Mouse (Mus musculus) splenic B cell, adult 2 months (primary cell): ENCODE data around the gene Sparc.

Experiments used
- DNase-seq: peaks from one replicate; pipeline ENCODE4 v3.0.0-alpha.2; 2011; ENCODE audit warnings: low read depth, low spot score
- H3K27me3 ChIP-seq: 2 replicates; pipeline ENCODE4 v1.6.1; 2012; ENCODE audit warnings: mild to moderate bottlenecking, low read length, moderate library complexity, mixed read lengths; ENCODE audit not compliant: control insufficient read depth, poor library complexity, insufficient read depth, severe bottlenecking
- H3K36me3 ChIP-seq: 2 replicates; pipeline ENCODE4 v1.6.1; 2012; ENCODE audit warnings: mild to moderate bottlenecking, low read length, moderate library complexity, mixed read lengths; ENCODE audit not compliant: control insufficient read depth, poor library complexity, insufficient read depth, severe bottlenecking

Sparc gene

DNA sequence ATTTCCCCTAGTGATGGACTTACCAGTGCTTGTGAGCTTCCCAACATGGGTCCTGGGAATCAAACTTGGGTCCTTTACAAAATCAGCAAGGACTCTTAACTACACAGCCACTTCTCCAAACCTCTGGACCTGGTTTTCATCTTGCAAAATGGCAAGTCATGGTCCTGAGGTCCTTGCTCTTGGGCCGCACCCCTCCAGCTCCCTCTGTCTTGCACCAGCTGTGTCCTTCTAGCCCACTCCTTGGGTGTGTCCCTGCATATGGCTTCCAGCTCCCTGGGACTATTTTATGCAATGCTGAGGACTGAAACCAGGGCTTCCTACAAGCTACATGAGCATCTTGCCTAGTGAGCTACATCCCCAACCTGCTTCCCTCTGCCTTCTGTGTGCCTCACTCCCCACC, at the start of gene Sparc:
TSS of gene Sparc (minus strand) at position 206 of the 400 bp plus-strand sequence.
- H3K36me3 ChIP-seq, result no peaks in the 10 kb centered on the region
- no peak for DNase-seq
- no peaks in the 10 kb centered on the region for H3K27me3 ChIP-seq

DNA sequence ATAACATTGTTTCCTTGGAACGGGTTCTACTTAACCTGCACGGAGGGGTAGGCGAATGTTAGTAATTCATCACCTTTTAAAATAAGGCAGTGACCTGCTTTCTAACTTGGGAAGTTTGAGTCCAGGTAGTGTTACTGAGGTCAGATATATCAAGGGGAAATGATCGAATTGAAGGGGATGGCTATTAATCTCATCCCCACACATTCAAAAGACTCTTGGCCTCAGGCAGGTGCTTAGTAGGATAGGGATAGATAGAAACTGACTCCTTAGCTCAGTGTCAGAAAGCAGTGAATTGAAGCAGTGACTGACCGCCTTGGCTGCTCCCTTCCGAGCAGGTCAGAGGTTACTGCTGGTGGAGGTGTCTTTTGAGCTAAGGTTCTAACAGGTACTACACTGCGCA, 48.5 kb upstream of the Sparc start:
- no peak for DNase-seq
- Histone ChIP-seq H3K36me3 (no peaks in the 10 kb centered on the region), H3K27me3 (no peaks in the 10 kb centered on the region)

DNA sequence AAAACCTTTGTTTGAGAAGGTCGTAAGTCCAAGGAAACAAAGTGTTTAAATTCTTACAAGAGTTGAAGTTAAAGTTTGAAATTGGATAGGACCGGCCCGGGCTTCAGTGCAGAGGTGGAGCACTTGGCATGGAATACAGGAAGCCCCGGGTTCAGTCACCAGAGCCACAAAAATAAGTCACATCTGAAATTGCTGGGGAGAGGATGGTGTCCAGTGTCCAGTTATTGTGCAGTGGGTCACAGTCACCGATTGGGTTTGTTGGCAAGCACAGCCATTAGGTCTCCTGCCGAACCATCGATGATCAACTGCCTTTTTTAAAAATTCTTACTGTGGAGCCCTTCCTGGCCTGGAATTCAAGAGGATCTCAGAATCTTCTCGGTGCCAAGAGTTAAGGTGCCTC, 47.8 kb upstream of the Sparc start:
- Histone ChIP-seq H3K27me3 (no peaks in the 10 kb centered on the region), H3K36me3 (no peaks in the 10 kb centered on the region)
- no peak for DNase-seq

DNA sequence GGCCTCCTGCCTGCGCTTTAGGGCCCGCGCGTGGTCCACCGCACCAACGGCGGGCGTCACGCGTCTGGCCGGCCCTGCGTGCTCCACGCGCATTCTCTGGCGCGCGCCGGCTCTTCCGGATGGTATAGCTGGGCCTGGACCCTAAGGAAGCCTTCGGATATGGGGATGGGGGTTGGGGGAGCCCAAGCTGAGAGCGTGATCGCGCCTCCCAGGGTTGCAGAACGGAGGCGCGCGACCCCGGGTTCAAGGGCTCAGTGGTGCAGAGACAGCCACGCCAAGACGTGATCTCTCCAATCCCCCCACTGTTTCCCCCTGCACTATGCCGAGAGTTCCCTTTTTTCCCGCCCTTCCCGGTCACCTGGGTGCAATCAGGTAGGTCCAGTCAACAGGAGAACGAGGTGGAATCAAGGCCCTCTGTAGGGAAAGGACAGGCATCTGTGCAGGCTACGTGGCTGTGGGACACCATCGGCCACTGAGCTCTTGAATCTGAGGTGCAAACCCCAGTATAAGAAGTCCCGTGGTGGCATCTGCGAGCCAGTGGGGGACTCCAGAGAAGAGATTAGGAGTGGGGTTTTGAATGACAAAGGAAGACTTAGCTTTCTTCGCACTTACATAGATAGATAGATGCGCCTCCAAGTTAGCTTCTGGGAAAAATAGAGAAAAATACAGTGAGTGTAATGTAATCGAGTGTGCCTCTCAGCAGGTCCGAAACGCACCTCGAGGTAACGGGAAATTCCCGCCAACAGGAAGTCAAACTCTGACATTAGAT, 47.1 kb upstream of the Sparc start:
- peak; percentile 58 for DNase-seq
- Histone ChIP-seq H3K27me3 (no peaks in the 10 kb centered on the region), H3K36me3 (no peaks in the 10 kb centered on the region)

DNA sequence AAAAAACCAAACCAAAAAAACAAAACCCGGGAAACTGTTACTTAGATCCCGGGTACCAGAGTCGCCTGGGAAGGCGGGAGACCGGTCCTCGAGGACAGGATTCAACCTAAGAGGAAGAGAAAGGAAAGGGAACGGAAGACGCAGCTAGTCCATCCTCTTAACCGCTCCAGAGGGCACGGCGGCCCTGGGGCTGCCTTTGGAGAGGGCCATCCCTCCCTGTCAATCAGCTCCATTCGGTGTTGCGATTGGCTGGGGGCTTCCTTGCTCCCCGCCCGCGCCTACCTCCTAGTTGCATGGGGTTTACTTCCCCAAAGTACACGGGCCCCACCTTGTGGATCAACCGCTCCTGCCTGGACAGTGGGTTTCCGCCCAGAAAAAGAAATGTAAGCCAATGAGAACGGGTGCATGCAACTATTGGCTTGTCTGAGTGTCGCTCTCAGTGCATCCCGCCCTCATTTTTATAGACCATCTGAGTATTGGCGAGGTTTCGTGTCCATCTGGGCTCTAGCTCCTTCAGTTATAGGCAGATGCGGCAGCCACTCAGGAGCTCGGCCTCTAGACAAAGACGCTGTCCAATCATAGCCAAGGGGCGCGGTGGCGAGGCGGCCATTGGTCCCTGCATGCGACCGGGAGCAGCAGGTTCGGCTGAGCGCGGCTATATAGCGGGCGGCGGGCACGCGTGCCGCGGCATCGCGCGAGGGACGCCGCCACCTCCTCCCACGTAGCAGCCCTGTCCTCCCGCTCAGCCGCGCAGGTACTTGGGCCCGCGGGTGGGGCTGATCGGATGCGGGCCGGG, 46.3 kb upstream of the Sparc start, which contains the start of gene G3bp1:
TSS of gene G3bp1 (plus strand) at position 638 of the 796 bp plus-strand sequence.
- DNase-seq, result peak; percentile 99
- H3K27me3 ChIP-seq, result no peaks in the 10 kb centered on the region
- no peaks in the 10 kb centered on the region for H3K36me3 ChIP-seq

DNA sequence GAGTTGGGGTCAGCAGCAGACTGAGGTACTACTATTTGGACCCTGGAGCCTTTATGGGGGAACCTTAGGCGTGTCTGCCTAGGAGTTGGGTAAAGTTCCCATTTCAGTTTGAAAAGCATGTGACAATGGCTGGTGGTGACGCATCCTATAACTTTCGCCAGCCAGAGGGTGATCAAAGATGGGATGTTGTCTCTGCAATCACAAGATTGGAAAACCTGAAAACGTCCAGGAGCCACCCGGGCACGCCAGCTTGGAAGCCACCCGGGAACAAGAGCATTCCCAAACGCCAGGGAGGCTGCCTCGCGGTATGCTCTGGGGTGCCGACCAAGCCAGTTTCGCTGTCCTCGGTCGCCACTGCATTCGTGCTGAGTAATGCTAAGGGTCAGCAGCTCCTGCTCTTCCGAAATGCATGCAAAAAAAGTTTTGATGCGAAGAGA, 45.6 kb upstream of the Sparc start:
- no peak for DNase-seq
- Histone ChIP-seq H3K36me3 (no peaks in the 10 kb centered on the region), H3K27me3 (no peaks in the 10 kb centered on the region)

DNA sequence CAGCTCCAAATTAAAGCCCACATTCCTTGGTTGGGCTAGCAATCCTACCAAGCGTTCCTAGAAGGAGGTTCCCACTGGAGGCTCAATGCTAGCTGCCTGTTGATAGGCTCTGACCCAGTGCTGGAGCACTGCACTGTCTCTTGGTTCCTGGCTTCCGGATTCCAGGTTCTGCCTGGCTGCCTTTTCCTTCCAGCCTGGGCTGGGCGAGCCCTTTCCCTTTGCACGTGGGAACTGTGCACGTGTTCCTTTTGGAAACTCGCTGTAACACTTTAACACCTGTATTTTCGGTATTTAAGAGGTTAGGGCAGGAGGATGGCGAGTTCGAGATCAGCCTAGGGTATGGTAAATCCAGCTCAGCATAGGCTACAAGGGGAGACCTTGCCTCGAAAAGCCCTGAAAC, 45.0 kb upstream of the Sparc start:
- Histone ChIP-seq H3K27me3 (no peaks in the 10 kb centered on the region), H3K36me3 (no peaks in the 10 kb centered on the region)
- no peak for DNase-seq

DNA sequence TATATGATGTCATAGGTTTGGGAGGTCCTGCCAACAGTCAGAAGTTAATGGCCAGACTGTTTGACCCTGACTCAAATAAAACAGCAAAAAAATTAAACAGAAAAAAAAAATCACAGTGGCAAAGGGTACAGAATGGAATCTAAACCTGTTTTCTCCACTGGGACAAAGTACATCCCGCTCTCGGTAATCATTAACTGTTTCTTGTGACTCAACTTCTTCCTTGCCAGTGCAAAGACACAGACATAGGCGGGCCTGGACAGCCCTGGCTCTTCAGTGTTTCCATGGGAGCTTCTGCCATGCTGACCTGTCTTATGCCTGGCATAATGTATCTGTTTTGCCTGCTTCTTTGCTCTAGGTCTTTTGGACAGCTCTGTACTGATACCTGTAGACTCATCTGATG, 42.2 kb upstream of the Sparc start:
- Histone ChIP-seq H3K27me3 (no peaks in the 10 kb centered on the region), H3K36me3 (no peaks in the 10 kb centered on the region)
- no peak for DNase-seq

DNA sequence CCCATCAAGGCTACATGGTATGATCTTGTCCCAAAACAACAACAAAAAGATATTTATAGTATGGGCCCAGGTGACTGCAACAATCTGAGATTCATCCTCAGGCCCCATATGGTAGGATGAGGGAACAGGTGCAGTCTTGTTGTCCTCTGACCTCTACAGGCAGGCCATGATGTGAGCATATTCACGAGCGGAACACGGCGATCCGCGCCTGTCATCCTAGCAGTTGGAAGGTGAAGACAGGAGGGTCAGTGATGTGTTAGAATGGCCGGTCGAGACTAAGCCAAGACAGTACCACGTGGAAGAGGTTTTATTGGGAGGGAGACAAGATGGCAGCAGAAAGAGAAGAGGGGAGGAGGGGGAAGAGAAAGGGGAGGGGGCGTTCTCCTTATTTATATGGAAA, 41.7 kb upstream of the Sparc start:
- Histone ChIP-seq H3K27me3 (no peaks in the 10 kb centered on the region), H3K36me3 (no peaks in the 10 kb centered on the region)
- DNase-seq, result no peak

DNA sequence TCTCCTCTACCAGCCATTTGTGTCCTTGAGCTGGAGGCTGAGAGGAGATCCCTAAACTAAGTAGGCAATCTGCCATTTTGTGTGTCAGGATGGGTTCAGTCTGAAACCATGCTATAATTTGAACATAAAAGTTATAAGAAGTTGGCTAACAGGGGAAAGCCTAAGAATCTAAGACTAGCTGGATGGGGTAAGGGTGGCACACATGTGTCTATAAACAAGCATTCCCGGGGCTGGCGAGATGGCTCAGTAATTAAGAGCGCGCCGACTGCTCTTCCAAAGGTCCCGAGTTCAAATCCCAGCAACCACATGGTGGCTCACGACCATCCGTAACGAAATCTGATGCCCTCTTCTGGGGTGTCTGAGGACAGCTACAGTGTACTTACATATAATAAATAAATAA, 39.2 kb upstream of the Sparc start:
- no peak for DNase-seq
- H3K36me3 ChIP-seq, result no peaks in the 10 kb centered on the region
- H3K27me3 ChIP-seq, result no peaks in the 10 kb centered on the region

DNA sequence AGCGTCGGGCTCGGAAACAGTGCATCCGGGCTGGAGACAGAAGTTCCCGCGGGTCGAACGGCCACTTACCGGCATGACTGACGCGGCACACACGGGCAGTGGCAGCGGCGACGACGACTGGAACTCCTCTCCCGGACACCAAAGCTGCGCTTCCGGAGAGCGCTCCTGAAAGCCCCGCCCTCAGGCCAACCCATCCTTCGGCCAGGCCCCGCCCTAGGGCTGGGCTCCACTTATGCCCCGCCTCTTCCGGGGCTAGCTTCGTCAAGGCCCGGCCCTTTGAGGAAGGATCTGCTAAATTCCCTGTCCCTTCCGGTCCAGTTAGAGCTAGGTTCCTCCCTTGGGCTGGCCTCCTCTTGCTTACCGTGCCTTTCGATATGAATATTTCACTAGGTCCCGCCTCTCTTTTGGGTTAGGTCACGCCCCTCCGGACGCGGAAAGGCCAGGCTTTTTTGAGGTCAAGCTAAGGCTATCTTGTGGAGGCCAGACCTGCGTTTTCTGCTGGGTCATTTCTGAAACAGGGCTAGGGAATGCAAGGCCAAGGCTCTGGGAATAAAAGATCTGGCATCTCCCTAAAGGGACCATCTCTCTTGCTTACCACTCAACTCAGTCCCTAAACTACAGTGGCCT, 38.1 kb upstream of the Sparc start, which contains the start of gene Atox1:
TSS of gene Atox1 (minus strand) at position 221 of the 627 bp plus-strand sequence.
- Histone ChIP-seq H3K36me3 (no peaks in the 10 kb centered on the region), H3K27me3 (no peaks in the 10 kb centered on the region)
- DNase-seq, result peak; percentile 95

DNA sequence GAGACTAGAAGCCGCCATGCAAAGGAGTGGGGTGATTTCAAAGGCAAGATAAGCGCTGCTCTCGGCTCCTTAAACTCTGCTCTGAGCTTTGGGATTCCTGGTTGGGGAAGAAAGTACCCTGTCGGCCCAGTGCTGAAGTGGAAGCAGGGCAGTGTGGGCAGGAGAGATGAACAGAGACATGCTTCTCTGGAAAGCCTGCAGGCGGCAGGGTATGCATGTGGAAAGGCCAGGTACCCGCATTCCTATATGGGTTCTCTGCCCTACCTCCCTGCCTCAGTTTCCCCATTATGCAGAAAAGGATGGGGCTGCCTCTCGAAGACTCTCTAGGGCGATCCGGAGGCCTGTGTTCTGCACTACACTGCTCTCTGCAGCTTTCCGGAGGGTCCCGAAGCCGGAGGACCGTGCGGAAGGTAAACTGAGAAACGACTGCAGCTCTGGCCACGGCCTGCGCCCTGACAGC, 37.6 kb upstream of the Sparc start:
- Histone ChIP-seq H3K27me3 (no peaks in the 10 kb centered on the region), H3K36me3 (no peaks in the 10 kb centered on the region)
- DNase-seq, result no peak

DNA sequence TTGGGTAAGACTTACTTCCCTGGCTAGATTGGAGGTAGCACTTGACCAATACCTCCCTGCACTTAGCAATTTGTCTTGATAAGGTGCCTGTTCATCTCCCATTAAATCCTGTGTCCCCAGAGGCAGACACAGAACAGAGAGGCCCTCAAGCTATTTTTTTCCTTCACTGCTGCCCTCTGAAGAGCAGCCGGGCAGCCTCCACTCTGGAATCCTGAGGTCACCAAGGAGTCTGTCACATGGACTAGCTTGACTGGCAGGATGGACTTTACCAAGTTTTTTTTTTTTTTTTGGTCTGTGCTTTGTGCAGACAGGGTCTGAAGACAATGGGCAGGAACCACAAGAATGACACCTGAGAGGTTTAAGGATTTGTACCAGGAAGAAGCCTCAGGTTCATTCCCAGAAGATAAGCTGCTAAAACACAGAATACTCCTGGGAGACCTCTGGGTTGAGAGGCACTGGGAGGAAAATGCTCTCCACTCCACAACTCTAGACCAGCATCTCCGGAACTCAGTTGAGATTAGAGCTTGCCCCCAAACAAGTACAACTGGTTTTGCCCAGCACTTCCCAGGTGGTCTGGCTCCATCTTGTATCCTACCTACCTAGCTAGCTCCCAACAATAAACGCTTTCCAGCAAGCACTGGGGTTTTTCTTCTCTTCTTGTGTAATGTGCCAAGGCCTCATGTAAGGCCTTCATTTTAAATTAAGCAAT, 37.0 kb upstream of the Sparc start:
- Histone ChIP-seq H3K36me3 (no peaks in the 10 kb centered on the region), H3K27me3 (no peaks in the 10 kb centered on the region)

DNA sequence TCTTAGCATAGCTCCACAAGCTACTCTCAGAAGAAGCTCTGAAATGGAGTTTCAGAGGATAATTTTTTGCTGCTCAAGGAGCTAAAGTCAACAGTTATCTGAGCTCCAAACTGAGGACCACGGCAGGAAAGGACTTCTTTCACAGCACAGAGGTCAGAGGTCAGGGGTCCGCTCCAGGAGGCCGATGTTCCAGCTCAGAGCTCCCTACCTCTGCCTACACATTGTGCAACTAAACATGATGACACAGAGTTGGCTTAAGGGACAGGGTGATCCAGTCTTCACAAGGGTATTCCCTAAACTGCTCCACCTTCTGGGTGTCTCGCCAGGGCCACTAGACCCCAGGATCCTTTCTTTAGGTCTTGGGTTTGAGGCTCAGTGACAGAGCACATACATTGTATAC, 35.5 kb upstream of the Sparc start:
- DNase-seq, result no peak
- peaks cover 2% of the 10 kb centered on the region; the same call in 1 of the 2 replicates for H3K36me3 ChIP-seq
- no peaks in the 10 kb centered on the region for H3K27me3 ChIP-seq

More for the DNA sequence above, 37.0 kb upstream of the Sparc start:
- no peak for DNase-seq
